Comparison of ENCODE assay signal across 11 mouse cellular contexts in genomic region chr11:95006038-95006437, GRCm38 (mm10). TPM values are rescaled to one million over a fixed set of nuclear protein-coding genes. Genes with fewer than 3 reads are reported as not detected.
DNase-seq lines count a peak whose midpoint lies in the region; ATAC-seq and TF ChIP-seq lines count a peak whose summit lies in the region.
"Had no signal": no experiment of that assay in that cellular context is flagged by ENCODE, and none has a peak within 500 bp of the region (broad histone marks: within the 10 kb centered on the region; RNA-seq: fewer than 3 reads in every experiment).

No protein-coding gene starts in this region.

- peaks cover 34% of the 10 kb centered on the region for H3K36me3 ChIP-seq in heart, postnatal 0 days (replicated peaks; ENCODE audit: control insufficient read depth, insufficient read depth, low read length)
- peaks cover 36% of the 10 kb centered on the region for H3K36me3 ChIP-seq in forebrain, embryonic 15.5 days
- H3K36me3 ChIP-seq in liver, embryonic 15.5 days (replicated peaks): peaks cover 47% of the 10 kb centered on the region

- no peak for TF ChIP-seq EP300 in heart, postnatal 0 days (IDR thresholded peaks at IDR 0.05; ENCODE audit: low read depth)

- no peak for ATAC-seq in heart, postnatal 0 days (ENCODE audit: insufficient read depth, low read depth)
- no peak for ATAC-seq in forebrain, embryonic 15.5 days (replicated peaks)
- ATAC-seq in liver, embryonic 15.5 days (ENCODE audit: insufficient read depth): no peak
- ATAC-seq: Patski had no signal

- TF ChIP-seq CTCF in heart, postnatal 0 days (IDR thresholded peaks at IDR 0.05; ENCODE audit: low read depth): no peak

- no peak for DNase-seq in heart, postnatal 0 days (ENCODE audit: low spot score)
- no peak for DNase-seq in heart, postnatal 25 days (ENCODE audit: low spot score)
- DNase-seq in c-Kit-positive CD71-positive TER-119-positive erythroid progenitor cells, embryonic 14.5 days (ENCODE audit: low spot score): no peak
- no peak for DNase-seq in right cerebral cortex, postnatal 25 days
- no peak for DNase-seq in layer of hippocampus, postnatal 14 days (ENCODE audit: low spot score in 2 of 2)

- intact Hi-C loops in heart, postnatal 25 days (cut with DNase I): no loop called here

- H3K27ac ChIP-seq in heart, postnatal 0 days (ENCODE audit: low read depth): no peak overlapping the region
- H3K27ac ChIP-seq in brown adipose tissue, adult 24 weeks (replicated peaks; ENCODE audit: low read depth, low read length): no peak overlapping the region
- peak overlapping the region; percentile 82 for H3K27ac ChIP-seq in forebrain, embryonic 15.5 days (replicated peaks)
- H3K27ac ChIP-seq in liver, embryonic 15.5 days (replicated peaks): peak overlapping the region; percentile 100

- no peaks in the 10 kb centered on the region for H3K27me3 ChIP-seq in heart, postnatal 0 days (ENCODE audit: control insufficient read depth, insufficient read depth, low read length)
- H3K27me3 ChIP-seq in forebrain, embryonic 15.5 days: no peaks in the 10 kb centered on the region
- peaks cover 8% of the 10 kb centered on the region for H3K27me3 ChIP-seq in liver, embryonic 15.5 days
- H3K27me3 ChIP-seq: Patski had no signal

- 0 out of 2 replicates have a peak overlapping the region, but pooled peaks have one; percentile 51 for H3K9ac ChIP-seq in heart, postnatal 0 days (replicated peaks; ENCODE audit: low read depth, low read length)
- H3K9ac ChIP-seq in forebrain, embryonic 15.5 days (replicated peaks): peak overlapping the region; percentile 42; the same call in 1 of the 2 replicates
- 0 out of 2 replicates have a peak overlapping the region, but pooled peaks have one; percentile 21 for H3K9ac ChIP-seq in liver, embryonic 15.5 days

- H3K9me3 ChIP-seq in heart, postnatal 0 days (replicated peaks; ENCODE audit: control insufficient read depth, low read length): no peaks in the 10 kb centered on the region
- no peaks in the 10 kb centered on the region for H3K9me3 ChIP-seq in forebrain, embryonic 15.5 days
- H3K9me3 ChIP-seq in liver, embryonic 15.5 days (replicated peaks): no peaks in the 10 kb centered on the region

- H3K4me3 ChIP-seq in heart, postnatal 0 days (ENCODE audit: low read depth, low read length): peak overlapping the region; percentile 47; the same call in 1 of the 2 replicates
- H3K4me3 ChIP-seq in brown adipose tissue, adult 24 weeks (ENCODE audit: insufficient read depth, low read depth, low read length): peak overlapping the region; percentile 17; the same call in 1 of the 2 replicates
- H3K4me3 ChIP-seq in forebrain, embryonic 15.5 days: peak overlapping the region; percentile 33; the same call in 1 of the 2 replicates
- peak overlapping the region; percentile 60 for H3K4me3 ChIP-seq in liver, embryonic 15.5 days (replicated peaks)

- peak overlapping the region; percentile 80 for H3K4me2 ChIP-seq in heart, postnatal 0 days (ENCODE audit: low read depth, low read length)
- peak overlapping the region; percentile 53 for H3K4me2 ChIP-seq in forebrain, embryonic 15.5 days (replicated peaks)
- H3K4me2 ChIP-seq in liver, embryonic 15.5 days: peak overlapping the region; percentile 88

- H3K4me1 ChIP-seq in heart, postnatal 0 days (ENCODE audit: control insufficient read depth, insufficient read depth): peaks cover 26% of the 10 kb centered on the region
- peaks cover 13% of the 10 kb centered on the region; the same call in 1 of the 2 replicates for H3K4me1 ChIP-seq in brown adipose tissue, adult 24 weeks (ENCODE audit: control insufficient read depth, insufficient read depth, insufficient read length, low read length)
- H3K4me1 ChIP-seq in forebrain, embryonic 15.5 days: peaks cover 46% of the 10 kb centered on the region
- peaks cover 80% of the 10 kb centered on the region for H3K4me1 ChIP-seq in liver, embryonic 15.5 days (replicated peaks)

- WGBS in heart, postnatal 0 days: 44% methylated on average over 4 of the region's 4 CpGs
- 33% methylated on average over 4 of the region's 4 CpGs for WGBS in forebrain, embryonic 15.5 days
- WGBS in liver, embryonic 15.5 days (ENCODE audit: insufficient replicate concordance): 44% methylated on average over 4 of the region's 4 CpGs

RNA-seq across cellular contexts. Expression of gene Samd14, which starts 3.6 kb away (rescaled TPM):
- total RNA-seq in heart, postnatal 0 days (2014; rRNA removed; ENCODE audit: low replicate concordance): 6.2 and 9.5 TPM in 2 replicates
- polyA plus RNA-seq in heart, postnatal 0 days (2015; fragmentation: Nextera tagmentation; extraction: Ambion mirVana): 4.6 and 4.8 TPM in 2 replicates
- total RNA-seq in heart, postnatal 25 days (2021): 1 to 10 TPM; 1.2 to 1.5 TPM
- 0.59 and 0.67 TPM in 2 replicates for polyA plus RNA-seq in brown adipose tissue, adult 24 weeks (2012; ENCODE audit: insufficient read depth, insufficient read length, missing spikeins)
- 120 and 123 TPM in 2 replicates for polyA plus RNA-seq in forebrain, embryonic 15.5 days (2015; fragmentation: Nextera tagmentation; extraction: Ambion mirVana)
- 33.9 and 39.2 TPM in 2 replicates for polyA plus RNA-seq in liver, embryonic 15.5 days (2015; fragmentation: Nextera tagmentation; extraction: Ambion mirVana)
- 10 to 100 TPM; 73.6 to 78.1 TPM for total RNA-seq in layer of hippocampus, postnatal 14 days (2021)

RNA-seq across cellular contexts. Expression of gene Ppp1r9b, which starts 15.2 kb away (rescaled TPM):
- total RNA-seq in heart, postnatal 0 days (2014; rRNA removed; ENCODE audit: low replicate concordance): 27.6 and 38.6 TPM in 2 replicates
- polyA plus RNA-seq in heart, postnatal 0 days (2015; fragmentation: Nextera tagmentation; extraction: Ambion mirVana): 4.5 and 4.7 TPM in 2 replicates
- total RNA-seq in heart, postnatal 25 days (2021): 10 to 100 TPM; 45.5 to 52.6 TPM
- 70.8 and 83.5 TPM in 2 replicates for polyA plus RNA-seq in brown adipose tissue, adult 24 weeks (2012; ENCODE audit: insufficient read depth, insufficient read length, missing spikeins)
- polyA plus RNA-seq in forebrain, embryonic 15.5 days (2015; fragmentation: Nextera tagmentation; extraction: Ambion mirVana): 23.0 and 23.9 TPM in 2 replicates
- 8.2 and 8.8 TPM in 2 replicates for polyA plus RNA-seq in liver, embryonic 15.5 days (2015; fragmentation: Nextera tagmentation; extraction: Ambion mirVana)
- 100 to 1,000 TPM; 705 to 706 TPM for total RNA-seq in layer of hippocampus, postnatal 14 days (2021)

RNA-seq across cellular contexts. Expression of gene Sgca, which starts 29.9 kb away (rescaled TPM):
- 47.5 and 313 TPM in 2 replicates for total RNA-seq in heart, postnatal 0 days (2014; rRNA removed; ENCODE audit: low replicate concordance)
- polyA plus RNA-seq in heart, postnatal 0 days (2015; fragmentation: Nextera tagmentation; extraction: Ambion mirVana): 62.2 and 62.4 TPM in 2 replicates
- total RNA-seq in heart, postnatal 25 days (2021): 100 to 1,000 TPM; 142 to 163 TPM
- polyA plus RNA-seq in brown adipose tissue, adult 24 weeks (2012; ENCODE audit: insufficient read depth, insufficient read length, missing spikeins): 6.5 and 6.9 TPM in 2 replicates
- polyA plus RNA-seq in forebrain, embryonic 15.5 days (2015; fragmentation: Nextera tagmentation; extraction: Ambion mirVana): not detected in 2 replicates
- 0.35 and 1.1 TPM in 2 replicates for polyA plus RNA-seq in liver, embryonic 15.5 days (2015; fragmentation: Nextera tagmentation; extraction: Ambion mirVana)
- under 1 TPM; 0.95 to 0.99 TPM for total RNA-seq in layer of hippocampus, postnatal 14 days (2021)

RNA-seq across cellular contexts. Expression of gene Pdk2, which starts 35.1 kb away (rescaled TPM):
- 121 and 168 TPM in 2 replicates for total RNA-seq in heart, postnatal 0 days (2014; rRNA removed; ENCODE audit: low replicate concordance)
- 179 and 186 TPM in 2 replicates for polyA plus RNA-seq in heart, postnatal 0 days (2015; fragmentation: Nextera tagmentation; extraction: Ambion mirVana)
- 100 to 1,000 TPM; 377 to 397 TPM for total RNA-seq in heart, postnatal 25 days (2021)
- 224 and 274 TPM in 2 replicates for polyA plus RNA-seq in brown adipose tissue, adult 24 weeks (2012; ENCODE audit: insufficient read depth, insufficient read length, missing spikeins)
- 26.4 and 27.3 TPM in 2 replicates for polyA plus RNA-seq in forebrain, embryonic 15.5 days (2015; fragmentation: Nextera tagmentation; extraction: Ambion mirVana)
- 10.2 and 10.8 TPM in 2 replicates for polyA plus RNA-seq in liver, embryonic 15.5 days (2015; fragmentation: Nextera tagmentation; extraction: Ambion mirVana)
- 10 to 100 TPM; 90.5 to 91.0 TPM for total RNA-seq in layer of hippocampus, postnatal 14 days (2021)

RNA-seq across cellular contexts. Expression of gene Hils1, which starts 38.6 kb away (rescaled TPM):
- total RNA-seq in heart, postnatal 0 days (2014; rRNA removed; ENCODE audit: low replicate concordance): not detected in 2 replicates
- polyA plus RNA-seq in heart, postnatal 0 days (2015; fragmentation: Nextera tagmentation; extraction: Ambion mirVana): 0.27 TPM in 1 of 2 replicates, not detected in the other
- not detected for total RNA-seq in heart, postnatal 25 days (2021)
- not detected in 2 replicates for polyA plus RNA-seq in brown adipose tissue, adult 24 weeks (2012; ENCODE audit: insufficient read depth, insufficient read length, missing spikeins)
- polyA plus RNA-seq in forebrain, embryonic 15.5 days (2015; fragmentation: Nextera tagmentation; extraction: Ambion mirVana): not detected in 2 replicates
- polyA plus RNA-seq in liver, embryonic 15.5 days (2015; fragmentation: Nextera tagmentation; extraction: Ambion mirVana): not detected in 2 replicates
- total RNA-seq in layer of hippocampus, postnatal 14 days (2021): not detected
- total RNA-seq: left cerebral cortex, postnatal 10 days had no signal
- polyA plus RNA-seq: cortical plate, adult 2 months; Patski had no signal

Comparison
In these comparisons a context has a peak if more than half of its experiments do, and no peak if none do; other contexts are left out.
1. H3K27ac ChIP-seq: peak in forebrain, embryonic 15.5 days (single experiment) and liver, embryonic 15.5 days (single experiment); none in heart, postnatal 0 days (single experiment) and brown adipose tissue, adult 24 weeks (single experiment).
2. Peak in every context shown above with its lines, with median percentiles within 50 percentile points of each other: H3K4me2 ChIP-seq, H3K4me3 ChIP-seq and H3K9ac ChIP-seq.